Mouse (Mus musculus): Measurements from ENCODE around the gene Tbc1d2b.

Tbc1d2b gene

DNA sequence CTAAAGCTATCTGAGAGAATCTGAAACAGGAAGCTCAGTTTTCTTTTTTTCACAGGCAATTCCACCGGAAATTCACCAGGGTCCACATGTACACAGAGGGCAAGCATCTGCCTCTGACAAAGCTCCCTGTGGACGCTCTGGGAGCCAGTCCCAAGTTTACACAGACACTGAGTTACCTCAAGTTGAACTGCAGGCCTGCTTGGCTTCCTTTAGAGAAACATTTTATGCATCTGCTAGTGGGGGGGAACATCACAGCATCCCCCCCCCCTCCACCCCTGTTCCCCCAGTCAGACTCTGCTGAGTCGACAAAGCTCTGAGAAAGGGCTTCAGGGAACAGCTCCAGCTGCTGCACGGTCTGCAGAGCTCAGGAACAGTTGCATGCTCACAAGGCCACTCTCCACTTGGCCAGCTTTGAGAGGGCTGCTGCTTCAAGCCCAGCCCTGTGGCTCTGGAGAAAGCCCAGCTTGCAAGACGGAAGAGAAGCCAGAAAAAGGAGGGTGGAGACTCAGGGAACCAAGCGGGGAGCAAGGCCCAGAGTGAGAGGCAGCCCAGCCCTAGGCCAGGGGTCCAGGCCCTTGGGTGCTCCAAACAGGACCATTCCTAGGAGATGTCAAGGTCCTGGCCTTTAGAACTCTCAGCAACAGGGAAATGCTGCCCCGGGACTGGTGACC, 1.5 kb downstream of the Tbc1d2b start:
- in situ Hi-C loops (cut with MboI; ENCODE audit: low pct_unique_long_range_greater_than_20kb in 1 of 2, low sequenced_read_pairs in 2 of 2, unreplicated experiment in 1 of 2), result no loop called here

GRCm38 (mm10) chr9:90266926-90267325, 3.7 kb downstream of the Tbc1d2b start:
- in situ Hi-C loops (cut with MboI; ENCODE audit: low pct_unique_long_range_greater_than_20kb in 1 of 2, low sequenced_read_pairs in 2 of 2, unreplicated experiment in 1 of 2), result no loop called here

DNA sequence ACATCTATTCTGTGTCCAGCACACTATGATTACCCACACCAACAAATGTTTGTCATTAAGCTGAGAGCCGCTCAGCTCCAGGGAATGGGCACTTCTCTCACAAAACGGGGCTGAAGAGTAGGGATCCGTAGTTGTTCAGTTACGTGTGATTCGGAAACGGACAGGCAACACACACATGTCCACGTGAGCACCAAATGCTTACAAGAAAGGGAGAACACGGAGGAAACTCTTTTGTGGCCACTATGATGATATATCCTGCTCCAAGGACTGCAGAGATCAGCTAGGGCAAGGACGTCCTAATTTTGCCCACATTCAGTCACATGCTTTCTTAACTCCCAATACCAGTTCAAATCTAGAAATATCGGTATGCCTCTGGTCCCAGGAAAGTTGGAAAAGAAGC, 4.5 kb downstream of the Tbc1d2b start:
- in situ Hi-C loops (cut with MboI; ENCODE audit: low pct_unique_long_range_greater_than_20kb in 1 of 2, low sequenced_read_pairs in 2 of 2, unreplicated experiment in 1 of 2), result no loop called here

- in situ Hi-C loops (cut with MboI; ENCODE audit: low pct_unique_long_range_greater_than_20kb in 1 of 2, low sequenced_read_pairs in 2 of 2, unreplicated experiment in 1 of 2), result no loop called here
Measured at GRCm38 (mm10) chr9:90265322-90266039, 5.1 kb downstream of the Tbc1d2b start.

GRCm38 (mm10) chr9:90263340-90263679, 7.3 kb downstream of the Tbc1d2b start:
- in situ Hi-C loops (cut with MboI; ENCODE audit: low pct_unique_long_range_greater_than_20kb in 1 of 2, low sequenced_read_pairs in 2 of 2, unreplicated experiment in 1 of 2), result no loop called here

DNA sequence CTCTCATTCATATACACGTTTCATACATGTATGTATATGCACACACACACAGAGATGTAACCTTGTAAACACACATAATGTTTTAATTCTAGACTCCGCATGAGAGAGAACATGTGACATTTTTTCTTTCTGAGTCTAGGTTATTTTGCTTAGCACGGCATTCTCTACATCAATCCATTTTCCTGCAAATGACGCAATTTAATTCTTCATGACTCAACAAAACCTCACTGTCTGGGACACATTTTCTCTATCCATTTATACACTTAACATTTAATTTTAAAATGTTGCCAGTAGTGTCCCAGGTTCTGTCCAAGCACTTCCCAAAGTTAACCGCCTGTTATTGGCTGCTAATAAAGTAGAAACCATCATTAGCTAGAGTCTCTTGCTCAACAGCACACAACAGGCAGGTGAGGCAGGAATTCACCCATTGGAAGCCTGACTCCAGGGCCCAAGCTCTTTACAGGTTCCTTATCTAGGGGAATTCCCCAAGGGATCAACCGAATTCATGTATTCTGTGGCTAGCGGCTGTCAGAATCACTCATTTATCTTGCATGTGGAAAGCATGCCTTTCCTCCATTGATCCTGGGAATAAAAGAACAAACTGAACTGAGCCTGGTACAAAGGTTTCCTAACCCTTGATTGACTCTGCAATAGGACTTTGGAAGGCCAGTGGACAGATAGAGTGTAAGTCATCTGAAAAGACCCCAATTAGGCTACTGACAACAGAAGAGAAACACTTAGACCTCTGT, 7.8 kb downstream of the Tbc1d2b start:
- in situ Hi-C loops (cut with MboI; ENCODE audit: low pct_unique_long_range_greater_than_20kb in 1 of 2, low sequenced_read_pairs in 2 of 2, unreplicated experiment in 1 of 2), result no loop called here

GRCm38 (mm10) chr9:90262063-90262462, 8.5 kb downstream of the Tbc1d2b start:
- in situ Hi-C loops (cut with MboI; ENCODE audit: low pct_unique_long_range_greater_than_20kb in 1 of 2, low sequenced_read_pairs in 2 of 2, unreplicated experiment in 1 of 2), result no loop called here

GRCm38 (mm10) chr9:90260600-90261375, 9.8 kb downstream of the Tbc1d2b start:
- in situ Hi-C loops (cut with MboI; ENCODE audit: low pct_unique_long_range_greater_than_20kb in 1 of 2, low sequenced_read_pairs in 2 of 2, unreplicated experiment in 1 of 2), result no loop called here

- in situ Hi-C loops (cut with MboI; ENCODE audit: low pct_unique_long_range_greater_than_20kb in 1 of 2, low sequenced_read_pairs in 2 of 2, unreplicated experiment in 1 of 2), result no loop called here
Measured at GRCm38 (mm10) chr9:90260079-90260478, 10.5 kb downstream of the Tbc1d2b start.

GRCm38 (mm10) chr9:90259400-90259950, 11.1 kb downstream of the Tbc1d2b start:
- in situ Hi-C loops (cut with MboI; ENCODE audit: low pct_unique_long_range_greater_than_20kb in 1 of 2, low sequenced_read_pairs in 2 of 2, unreplicated experiment in 1 of 2), result no loop called here

DNA sequence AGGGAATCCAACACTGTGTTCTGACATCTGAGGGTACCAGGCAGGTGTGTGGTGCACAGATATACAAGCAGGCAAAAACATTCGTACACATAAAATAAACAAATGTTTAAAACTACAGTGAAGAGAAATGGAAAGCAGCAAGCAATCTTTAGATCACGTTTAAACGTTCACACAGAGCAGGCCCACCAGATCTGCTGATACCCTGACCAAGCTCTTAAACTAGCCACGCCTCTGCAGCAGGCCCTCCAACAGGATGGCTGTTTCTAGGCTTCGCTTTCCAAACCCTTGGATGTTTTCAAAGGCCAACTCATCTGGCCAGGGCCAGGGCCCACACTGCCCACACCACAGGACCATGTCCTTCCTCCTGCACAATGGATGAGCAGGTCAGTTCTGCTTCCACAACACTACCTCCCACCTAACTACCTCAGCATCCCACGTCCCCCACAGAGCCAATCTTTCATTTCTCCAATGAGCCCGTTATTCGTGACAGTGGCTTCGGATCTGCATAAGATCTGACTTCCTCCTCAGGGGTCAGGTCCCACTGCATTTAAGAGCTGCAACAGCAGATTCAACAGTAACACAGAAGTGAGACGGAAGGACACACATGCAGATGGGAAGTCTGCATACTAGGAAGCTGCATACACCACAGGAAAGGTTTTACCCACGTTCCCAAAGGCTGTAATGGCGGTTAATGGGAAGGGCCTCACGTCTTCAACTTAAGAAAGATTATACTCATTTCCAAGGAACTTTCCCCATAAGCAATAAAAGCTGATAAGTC, 12.7 kb downstream of the Tbc1d2b start:
- in situ Hi-C loops (cut with MboI; ENCODE audit: low pct_unique_long_range_greater_than_20kb in 1 of 2, low sequenced_read_pairs in 2 of 2, unreplicated experiment in 1 of 2), result no loop called here

GRCm38 (mm10) chr9:90257220-90257619, 13.4 kb downstream of the Tbc1d2b start:
- in situ Hi-C loops (cut with MboI; ENCODE audit: low pct_unique_long_range_greater_than_20kb in 1 of 2, low sequenced_read_pairs in 2 of 2, unreplicated experiment in 1 of 2), result no loop called here

DNA sequence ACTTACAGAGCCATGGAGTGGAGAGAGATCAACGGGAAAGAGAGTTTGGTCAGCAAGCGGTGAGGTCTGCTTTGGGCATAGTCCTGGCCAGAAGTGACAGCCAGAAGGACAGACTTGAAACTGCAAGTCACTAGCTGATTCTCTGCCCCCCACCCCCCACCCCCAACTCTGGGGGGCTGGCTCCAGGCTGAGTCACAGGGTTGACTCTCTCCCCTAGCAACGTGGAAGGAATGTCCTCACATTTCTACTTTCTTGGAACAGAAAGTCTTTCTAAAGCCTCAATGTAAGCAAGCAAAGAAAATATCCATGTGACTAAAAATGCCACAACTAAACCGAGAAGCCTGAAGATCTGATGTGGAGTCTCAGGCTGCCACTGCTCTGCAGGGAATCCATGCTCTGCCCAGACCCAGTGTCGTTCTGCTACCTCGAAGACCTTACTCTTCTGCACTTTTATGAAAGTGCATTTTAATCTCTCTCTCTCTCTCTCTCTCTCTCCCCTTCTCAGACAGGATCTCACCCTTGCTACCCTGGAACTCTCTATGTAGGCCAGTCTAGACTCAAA, 14.7 kb downstream of the Tbc1d2b start:
- in situ Hi-C loops (cut with MboI; ENCODE audit: low pct_unique_long_range_greater_than_20kb in 1 of 2, low sequenced_read_pairs in 2 of 2, unreplicated experiment in 1 of 2), result no loop called here

DNA sequence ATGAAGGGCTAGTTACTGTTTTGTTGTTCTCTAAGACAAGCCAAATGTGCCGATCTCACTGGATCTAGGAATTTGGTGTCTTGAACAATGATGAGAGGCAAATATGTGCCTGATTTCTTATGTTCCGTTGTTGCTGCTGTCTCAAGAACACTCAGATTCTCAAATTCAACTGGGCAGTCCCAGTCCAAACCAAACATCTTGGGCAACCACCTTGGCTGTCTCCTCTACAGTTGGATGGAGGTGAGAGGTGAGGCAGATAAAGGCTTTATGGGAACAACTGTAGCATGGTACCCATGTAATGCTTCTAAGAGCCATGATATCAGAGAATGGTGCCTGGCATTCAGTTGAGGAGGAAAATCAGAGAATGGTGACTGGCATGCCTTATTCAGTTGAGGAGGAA, 17.4 kb downstream of the Tbc1d2b start:
- in situ Hi-C loops (cut with MboI; ENCODE audit: low pct_unique_long_range_greater_than_20kb in 1 of 2, low sequenced_read_pairs in 2 of 2, unreplicated experiment in 1 of 2), result no loop called here

- in situ Hi-C loops (cut with MboI; ENCODE audit: low pct_unique_long_range_greater_than_20kb in 1 of 2, low sequenced_read_pairs in 2 of 2, unreplicated experiment in 1 of 2), result no loop called here
Measured at GRCm38 (mm10) chr9:90250964-90251750, 19.4 kb downstream of the Tbc1d2b start.

DNA sequence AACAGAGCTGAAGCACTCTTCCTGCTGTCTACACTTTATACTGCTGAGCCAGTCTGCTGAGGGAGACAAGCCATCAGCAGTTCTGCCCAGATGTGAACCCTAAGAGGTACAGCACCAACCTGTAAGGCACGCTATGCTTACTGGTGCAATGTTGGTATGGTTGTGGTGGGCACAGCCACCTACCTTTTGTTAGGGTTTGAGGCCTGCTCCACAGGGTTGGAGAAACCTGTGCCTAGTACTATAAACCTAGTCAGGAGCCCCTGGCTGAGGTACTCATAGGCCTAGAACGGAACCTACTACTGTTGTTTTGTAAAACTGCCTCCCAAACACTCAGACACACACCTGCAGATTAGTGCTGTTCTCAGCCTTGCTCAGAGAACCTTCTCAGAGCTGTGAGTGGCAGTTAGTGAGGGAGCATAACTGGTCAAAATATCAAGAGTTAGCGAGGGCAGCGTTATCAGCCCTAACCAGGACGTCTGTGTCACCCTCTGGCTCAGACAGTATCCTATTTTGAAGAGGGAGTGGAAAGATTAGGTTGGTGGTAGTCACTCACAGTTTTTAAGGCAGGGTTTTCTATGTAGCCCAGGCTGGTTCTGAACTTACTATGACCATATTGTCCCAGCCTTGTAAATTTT, 20.3 kb downstream of the Tbc1d2b start:
- in situ Hi-C loops (cut with MboI; ENCODE audit: low pct_unique_long_range_greater_than_20kb in 1 of 2, low sequenced_read_pairs in 2 of 2, unreplicated experiment in 1 of 2), result no loop called here

DNA sequence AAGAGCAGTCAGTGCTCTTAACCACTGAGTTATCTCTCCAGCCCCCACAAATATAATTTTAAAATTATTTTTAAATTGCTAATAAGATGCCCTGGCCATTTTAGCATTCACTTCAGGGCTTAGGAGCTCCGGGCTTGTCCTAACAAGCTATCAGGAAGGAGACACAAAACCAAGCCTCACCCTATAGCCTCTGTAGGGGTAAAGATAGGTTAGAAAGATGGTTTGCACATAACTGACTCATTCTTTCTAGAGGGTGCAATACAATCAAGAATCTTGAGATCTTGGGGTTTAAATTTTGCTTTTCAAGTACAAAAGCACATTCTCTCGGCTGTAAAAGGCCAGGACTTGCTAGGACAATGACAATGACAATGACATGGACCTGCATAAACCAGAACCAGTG, 21.6 kb downstream of the Tbc1d2b start:
- in situ Hi-C loops (cut with MboI; ENCODE audit: low pct_unique_long_range_greater_than_20kb in 1 of 2, low sequenced_read_pairs in 2 of 2, unreplicated experiment in 1 of 2), result no loop called here
